Mouse (Mus musculus) 416B (cell line): Measurements from ENCODE around the gene Gm20918.
"Not testable (repeated sequence)": the region's sequence is repeated elsewhere in the genome, so short reads cannot be mapped to it uniquely, and the experiment has no call there.

Source experiments
- DNase-seq: peaks from one replicate; pipeline ENCODE4 v3.0.0; 2011; ENCODE audit warnings: low read depth

Gm20918 gene

GRCm38 (mm10) chrY:5043637-5044036, at the start of gene Gm20918:
Gene Gm20918 (plus strand): TSS chrY:5043937.
- not testable (repeated sequence) for DNase-seq
